10 mouse cellular contexts compared by ENCODE assay signal in the genomic region with DNA sequence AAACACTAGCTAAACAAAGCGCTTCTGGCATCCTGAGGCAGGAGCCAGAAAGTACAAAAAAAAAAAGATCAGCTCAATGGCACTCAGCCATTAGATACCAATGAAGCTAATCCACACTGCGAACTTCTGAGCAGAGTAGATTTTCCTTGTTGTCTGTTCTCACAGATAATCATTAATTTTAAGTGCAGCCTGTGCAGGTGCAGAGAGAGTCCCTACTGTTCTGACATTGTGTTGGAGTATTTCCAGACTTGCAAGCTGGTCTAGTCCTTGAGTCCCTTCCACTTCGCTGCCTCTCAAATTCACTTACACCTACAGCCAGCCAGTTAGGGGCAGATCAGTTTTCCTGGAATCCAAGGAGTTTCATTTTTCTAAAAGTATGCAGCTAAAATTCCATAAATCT.
DNase-seq lines count a peak whose midpoint lies in the region; ATAC-seq and TF ChIP-seq lines count a peak whose summit lies in the region.
"Had no signal": no experiment of that assay in that cellular context is flagged by ENCODE, and none has a peak within 500 bp of the region (broad histone marks: within the 10 kb centered on the region; RNA-seq: fewer than 3 reads in every experiment).

No protein-coding gene starts in this region.

- H3K9me3 ChIP-seq in lung, embryonic 16.5 days (ENCODE audit: control insufficient read depth, low read length): no peaks in the 10 kb centered on the region
- H3K9me3 ChIP-seq: limb, embryonic 15.5 days had no signal

- TF ChIP-seq POLR2A in cerebellum, adult 2 months (IDR thresholded peaks at IDR 0.05; ENCODE audit: borderline replicate concordance, insufficient read depth, low read length): no peak

- H3K27me3 ChIP-seq in lung, embryonic 16.5 days (ENCODE audit: control insufficient read depth, insufficient read depth, low read depth, low read length): no peaks in the 10 kb centered on the region
- no peaks in the 10 kb centered on the region for H3K27me3 ChIP-seq in cerebellum, adult 2 months (ENCODE audit: control insufficient read depth, insufficient read depth, low read length)
- H3K27me3 ChIP-seq: limb, embryonic 15.5 days had no signal

- WGBS in lung, embryonic 16.5 days: 42% methylated on average over 3 of the region's 3 CpGs
- WGBS in cerebellum, adult 2 months: 10% methylated on average over 3 of the region's 3 CpGs

- no peak for DNase-seq in lung, postnatal 14 days
- DNase-seq in brain, embryonic 18.5 days (ENCODE audit: low read depth, low spot score): peak; percentile 46
- peak; percentile 48 to 84 for DNase-seq in cerebellum, adult 2 months
- peak in 1 of 2 experiments; percentile 9 for DNase-seq in layer of hippocampus, adult 2 months (ENCODE audit: low spot score in 2 of 2)
- no peak for DNase-seq in urinary bladder, adult 18-20 months (ENCODE audit: low spot score in 2 of 2)
- no peak for DNase-seq in heart, adult 11 months
- DNase-seq: kidney, postnatal 25 days; lung, postnatal 4 days had no signal

- TF ChIP-seq CTCF in cerebellum, adult 2 months (IDR thresholded peaks at IDR 0.05; ENCODE audit: borderline replicate concordance, insufficient read depth, low read depth, low read length): no peak
- no peak for TF ChIP-seq CTCF in layer of hippocampus, adult 2 months (conservative IDR thresholded peaks at IDR 0.05)

- no peak overlapping the region for H3K27ac ChIP-seq in lung, embryonic 16.5 days (ENCODE audit: low read length)
- H3K27ac ChIP-seq in cerebellum, adult 2 months (ENCODE audit: insufficient read depth, low read length): no peak overlapping the region
- peak overlapping the region; percentile 60 for H3K27ac ChIP-seq in layer of hippocampus, adult 2 months
- H3K27ac ChIP-seq: limb, embryonic 15.5 days had no signal

- ATAC-seq in lung, embryonic 16.5 days (ENCODE audit: low read depth): peak; percentile 31; the same call in 1 of the 2 replicates

- no peak overlapping the region for H3K4me3 ChIP-seq in lung, embryonic 16.5 days (ENCODE audit: low read length)
- H3K4me3 ChIP-seq in cerebellum, adult 2 months (replicated peaks; ENCODE audit: insufficient read depth, low read depth, low read length): no peak overlapping the region
- peak overlapping the region; percentile 17 for H3K4me3 ChIP-seq in layer of hippocampus, adult 2 months
- H3K4me3 ChIP-seq: limb, embryonic 15.5 days had no signal

- H3K4me2 ChIP-seq in lung, embryonic 16.5 days (ENCODE audit: low read depth, low read length): no peak overlapping the region
- H3K4me2 ChIP-seq: limb, embryonic 15.5 days had no signal

- H3K36me3 ChIP-seq in lung, embryonic 16.5 days (ENCODE audit: control insufficient read depth, insufficient read depth, low read length): no peaks in the 10 kb centered on the region
- H3K36me3 ChIP-seq: limb, embryonic 15.5 days had no signal

- peaks cover 3% of the 10 kb centered on the region for H3K4me1 ChIP-seq in lung, embryonic 16.5 days (replicated peaks; ENCODE audit: control insufficient read depth, insufficient read depth, low read length)
- H3K4me1 ChIP-seq in cerebellum, adult 2 months (ENCODE audit: control insufficient read depth, insufficient read depth, low read length): no peaks in the 10 kb centered on the region; the same call in 1 of the 2 replicates
- H3K4me1 ChIP-seq: limb, embryonic 15.5 days had no signal

- H3K9ac ChIP-seq in lung, embryonic 16.5 days (ENCODE audit: low read length): no peak overlapping the region
- H3K9ac ChIP-seq: limb, embryonic 15.5 days had no signal

Comparison
In these comparisons a context has a peak if more than half of its experiments do, and no peak if none do; other contexts are left out.
1. DNase-seq: peak in brain, embryonic 18.5 days (single experiment) and cerebellum, adult 2 months (2 of 2); none in lung, postnatal 14 days (single experiment), urinary bladder, adult 18-20 months (0 of 2) and heart, adult 11 months (single experiment).